Mouse (Mus musculus) liver, embryonic 15.5 days (tissue): ENCODE results near the gene Htt. TPM values are rescaled to one million over a fixed set of nuclear protein-coding genes. Genes with fewer than 3 reads are reported as not detected.

Source experiments
- ATAC-seq: fragments of 200-750 bp; cut with Nextera tagmentation; 2 replicates; pipeline ENCODE4 v1.8.0; 2017; ENCODE audit warnings: moderate number of reproducible peaks, mild to moderate bottlenecking, moderate library complexity; ENCODE audit not compliant: insufficient read depth
- H3K27ac ChIP-seq: fragments of 300-500 bp; sonication (generic); replicated peaks from 2 replicates; pipeline ENCODE4 v1.5.1; 2015; ENCODE audit warnings: mild to moderate bottlenecking, inconsistent platforms
- H3K27me3 ChIP-seq: fragments of 300-500 bp; sonication (generic); 2 replicates; pipeline ENCODE4 v1.6.1; 2015; ENCODE audit warnings: mild to moderate bottlenecking, inconsistent platforms
- H3K36me3 ChIP-seq: fragments of 300-500 bp; sonication (generic); replicated peaks from 2 replicates; pipeline ENCODE4 v1.6.1; 2015; ENCODE audit warnings: moderate library complexity, mild to moderate bottlenecking, inconsistent platforms
- H3K4me1 ChIP-seq: fragments of 300-500 bp; sonication (generic); replicated peaks from 2 replicates; pipeline ENCODE4 v1.6.1; 2015; ENCODE audit warnings: inconsistent platforms
- H3K4me2 ChIP-seq: fragments of 300-500 bp; sonication (generic); 2 replicates; pipeline ENCODE4 v1.6.1; 2015; ENCODE audit warnings: moderate library complexity, mild to moderate bottlenecking, inconsistent platforms
- H3K4me3 ChIP-seq: fragments of 300-500 bp; sonication (generic); replicated peaks from 2 replicates; pipeline ENCODE4 v1.5.1; 2015; ENCODE audit warnings: mild to moderate bottlenecking, inconsistent platforms
- H3K9ac ChIP-seq: fragments of 300-500 bp; sonication (generic); 2 replicates; pipeline ENCODE4 v1.6.1; 2015; ENCODE audit warnings: moderate library complexity, mild to moderate bottlenecking, inconsistent platforms
- H3K9me3 ChIP-seq: fragments of 300-500 bp; sonication (generic); replicated peaks from 2 replicates; pipeline ENCODE4 v1.6.1; 2016; ENCODE audit warnings: inconsistent platforms
- WGBS: fragments of 180-500 bp; shearing (Covaris S2); methylation state at CpG from one replicate; pipeline ENCODE4 v1.1.7; 2015; ENCODE audit warnings: mixed read lengths; ENCODE audit not compliant: insufficient replicate concordance; 5-methylcytosine and 5-hydroxymethylcytosine counted together
- microRNA counts: library from miRNA; unstranded; fragments of <30 nt; microRNA quantifications from one replicate; lab custom pipeline; 2016
- microRNA-seq: library from miRNA; unstranded; fragments of <30 nt; microRNA quantifications from one replicate; pipeline ENCODE4, GENCODE M21; 2016
- polyA plus RNA-seq: library from polyadenylated mRNA; unstranded; fragments of >200 nt; fragmentation: Nextera tagmentation; extraction: Ambion mirVana; gene quantifications from 2 replicates; pipeline ENCODE4 v1.2.1, GENCODE M21; 2015

Gene Htt
- polyA plus RNA-seq, 1 experiment from 2014 or later, result 4.8 TPM

DNA sequence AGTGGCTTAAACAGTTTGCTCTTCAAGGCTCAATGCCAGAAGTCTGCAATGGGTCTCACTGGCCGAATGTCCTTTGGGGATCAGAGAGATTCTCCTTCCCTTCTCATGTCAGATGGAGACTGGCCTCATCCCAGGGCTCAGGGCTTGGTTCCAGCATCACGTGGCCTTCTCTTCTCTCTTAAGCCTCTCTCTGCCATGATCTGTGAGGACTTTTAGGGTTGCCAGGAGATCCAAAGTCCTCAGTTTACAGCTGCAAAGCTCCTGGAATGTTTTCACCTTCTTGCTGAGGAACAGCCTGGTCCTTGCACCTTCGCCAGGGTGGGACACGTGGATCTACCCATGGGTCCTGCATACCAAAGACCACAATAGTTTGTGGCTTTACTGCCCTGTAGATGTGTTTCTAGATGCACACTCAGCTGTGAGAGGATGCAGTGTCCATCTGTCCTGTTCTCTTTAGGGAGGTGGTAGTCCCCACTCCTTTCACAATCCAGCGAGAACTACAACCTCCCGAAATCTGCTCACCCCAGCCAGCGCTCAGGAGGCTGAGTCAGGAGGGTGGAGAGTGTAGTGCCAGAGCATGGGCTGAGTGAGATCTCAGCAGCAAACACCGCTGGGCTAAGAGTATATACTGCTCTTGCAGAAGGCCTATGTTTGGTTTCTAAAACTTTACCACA, 189.8 kb downstream of the Htt start:
- peak overlapping the region; percentile 8; the same call in 1 of the 2 replicates for H3K27ac ChIP-seq
- peak overlapping the region; percentile 97 for H3K9ac ChIP-seq
- no peaks in the 10 kb centered on the region for H3K9me3 ChIP-seq
- peak overlapping the region; percentile 96 for H3K4me2 ChIP-seq
- 89% methylated on average over 8 of the region's 8 CpGs for WGBS
- H3K4me3 ChIP-seq, result no peak overlapping the region
- H3K27me3 ChIP-seq, result no peaks in the 10 kb centered on the region
- ATAC-seq, result no peak
- no peaks in the 10 kb centered on the region for H3K36me3 ChIP-seq
- peaks cover 73% of the 10 kb centered on the region for H3K4me1 ChIP-seq

DNA sequence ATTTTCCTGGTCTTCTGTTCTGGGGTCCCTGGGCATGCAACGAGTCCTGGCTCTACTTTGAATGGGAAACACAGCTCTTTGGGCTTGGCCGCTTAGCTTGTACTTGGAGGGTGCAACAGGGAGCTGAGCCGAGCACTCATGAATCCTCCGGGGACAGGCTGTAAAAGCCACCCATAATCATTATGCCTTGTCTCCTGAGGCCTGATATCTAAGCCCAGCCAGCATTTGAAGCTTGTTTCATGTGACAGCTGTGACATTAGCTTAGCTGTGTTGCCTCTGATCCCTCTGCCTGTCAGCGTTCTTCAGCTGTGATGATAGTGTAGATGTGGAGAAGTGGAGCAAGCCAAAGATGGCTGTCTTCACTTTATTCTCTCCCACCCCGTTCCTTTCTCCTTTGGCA, 193.0 kb downstream of the Htt start:
- Histone ChIP-seq H3K4me1 (peaks cover 88% of the 10 kb centered on the region), H3K9ac (no peak overlapping the region), H3K4me3 (no peak overlapping the region), H3K27me3 (no peaks in the 10 kb centered on the region), H3K9me3 (no peaks in the 10 kb centered on the region), H3K4me2 (no peak overlapping the region), H3K36me3 (no peaks in the 10 kb centered on the region), H3K27ac (no peak overlapping the region)
- ATAC-seq, result no peak
- 67% methylated on average over 6 of the region's 6 CpGs for WGBS

DNA sequence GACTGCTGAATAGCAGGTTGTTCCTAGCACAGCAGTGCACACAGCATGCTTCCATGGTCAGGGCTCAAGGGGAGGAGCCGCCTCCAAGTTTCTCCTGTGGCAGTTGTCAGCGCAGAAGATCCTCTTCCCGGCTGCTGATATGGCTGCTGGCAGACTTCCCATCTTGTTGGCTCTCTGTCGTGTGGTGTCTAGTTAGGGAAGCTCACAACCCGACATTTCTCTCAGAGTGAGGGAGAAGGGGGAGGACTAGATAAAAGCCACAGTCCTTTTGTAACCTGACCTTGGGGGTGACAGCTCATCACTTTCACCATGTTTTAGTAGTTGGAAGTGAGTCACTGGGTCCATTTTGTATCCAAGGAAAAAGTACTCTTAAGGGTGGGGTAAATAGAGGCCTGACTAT, 194.1 kb downstream of the Htt start:
- Histone ChIP-seq H3K36me3 (no peaks in the 10 kb centered on the region), H3K27me3 (no peaks in the 10 kb centered on the region), H3K9ac (no peak overlapping the region), H3K4me1 (peaks cover 88% of the 10 kb centered on the region), H3K4me2 (no peak overlapping the region), H3K4me3 (no peak overlapping the region), H3K9me3 (no peaks in the 10 kb centered on the region), H3K27ac (no peak overlapping the region; the same call in 1 of the 2 replicates)
- 20% methylated on average over 5 of the region's 5 CpGs for WGBS
- ATAC-seq, result no peak

DNA sequence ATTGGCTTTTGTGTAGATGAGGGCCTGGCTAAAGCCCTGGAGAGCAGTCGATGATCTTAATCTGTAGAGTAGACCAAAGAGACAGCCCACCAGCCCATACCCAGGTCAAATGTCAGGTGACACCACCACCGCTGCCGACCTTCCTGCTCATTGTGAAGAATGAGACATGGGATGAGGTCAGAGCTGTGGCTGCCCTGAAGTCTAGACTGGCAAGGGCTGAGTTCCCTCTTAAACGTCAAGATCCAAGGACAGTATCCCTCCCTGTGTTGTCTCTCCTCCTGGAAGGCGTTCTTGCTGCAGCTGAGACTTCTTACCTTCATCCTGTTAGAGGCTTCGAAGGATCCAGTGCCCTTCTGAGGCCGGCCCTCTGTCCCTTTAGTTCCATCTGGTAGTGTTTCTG, 194.6 kb downstream of the Htt start:
- WGBS, result 72% methylated on average over 7 of the region's 7 CpGs
- Histone ChIP-seq H3K4me2 (no peak overlapping the region), H3K9ac (no peak overlapping the region), H3K4me1 (peaks cover 88% of the 10 kb centered on the region), H3K36me3 (no peaks in the 10 kb centered on the region), H3K27me3 (no peaks in the 10 kb centered on the region), H3K4me3 (no peak overlapping the region), H3K27ac (no peak overlapping the region), H3K9me3 (no peaks in the 10 kb centered on the region)
- ATAC-seq, result no peak

DNA sequence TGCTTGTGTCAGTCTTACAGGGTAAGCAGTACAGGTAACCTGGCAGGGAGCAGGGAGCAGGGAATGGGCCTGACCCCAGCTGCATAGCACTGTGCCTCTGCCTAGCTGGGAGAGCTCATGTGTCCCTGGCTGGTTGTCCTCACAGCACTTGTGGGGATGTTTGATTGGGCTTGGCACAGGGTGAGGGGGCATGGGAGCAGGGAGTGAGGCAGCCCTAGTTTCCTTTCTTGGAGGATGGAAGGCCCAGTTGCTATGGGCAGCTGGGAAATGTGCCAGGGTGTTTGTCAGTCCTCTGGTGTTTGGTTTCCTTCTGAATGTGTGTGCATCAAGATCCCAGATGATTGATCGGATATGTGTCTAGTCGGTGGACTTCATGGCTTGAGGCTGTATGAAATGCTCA, 195.5 kb downstream of the Htt start:
- no peaks in the 10 kb centered on the region for H3K9me3 ChIP-seq
- H3K27me3 ChIP-seq, result no peaks in the 10 kb centered on the region
- 60% methylated on average over 2 of the region's 2 CpGs for WGBS
- no peaks in the 10 kb centered on the region for H3K36me3 ChIP-seq
- no peak overlapping the region for H3K4me3 ChIP-seq
- no peak for ATAC-seq
- peaks cover 91% of the 10 kb centered on the region for H3K4me1 ChIP-seq
- no peak overlapping the region for H3K4me2 ChIP-seq
- no peak overlapping the region for H3K9ac ChIP-seq
- peak overlapping the region; percentile 20; the same call in 1 of the 2 replicates for H3K27ac ChIP-seq

DNA sequence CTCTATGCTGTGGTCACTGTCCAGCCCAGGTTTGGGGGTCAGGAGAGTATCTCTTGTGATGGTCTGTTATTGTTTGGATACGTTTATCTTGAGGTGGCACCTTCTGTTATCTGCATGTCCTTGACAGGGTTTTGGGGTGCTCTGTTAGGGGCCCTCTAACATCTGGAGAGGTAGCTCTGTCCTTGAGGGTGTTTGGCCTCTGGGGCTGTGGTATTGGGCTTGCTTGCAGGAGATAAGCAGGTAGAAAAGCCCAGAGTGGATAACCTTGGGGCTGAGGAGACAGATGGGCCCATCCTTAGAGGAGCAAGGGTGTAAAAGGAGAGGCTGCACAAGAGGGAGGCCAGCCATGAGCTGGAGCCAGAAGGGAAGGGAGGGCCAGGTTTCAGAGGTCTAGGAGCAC, 198.5 kb downstream of the Htt start:
- WGBS, result 10% methylated on average over 1 of the region's 1 CpGs
- Histone ChIP-seq H3K9ac (peak overlapping the region; percentile 16; the same call in 1 of the 2 replicates), H3K4me3 (no peak overlapping the region), H3K27me3 (no peaks in the 10 kb centered on the region), H3K9me3 (no peaks in the 10 kb centered on the region), H3K4me2 (peak overlapping the region; percentile 51), H3K4me1 (peaks cover 83% of the 10 kb centered on the region), H3K27ac (peak overlapping the region; percentile 88), H3K36me3 (peaks cover 6% of the 10 kb centered on the region)
- peak; percentile 95 for ATAC-seq

MicroRNAs encoded within 50 kb of the gene (microRNA counts, 519-probe panel; counts per million panel counts)
- microRNA mmu-miR-467g (lab: Ali Mortazavi, UCI), result 2,262 counts per million, percentile 35 among the panel's probes with 10 or more counts

Small RNAs within 50 kb of the gene (microRNA-seq; reads per million reads assigned to microRNA genes)
- not detected for gene Mir467g

Other genes with a start within 250 kb of the Htt start
- 5.5 and 5.9 TPM in 2 replicates for gene Tnip2, start 247.7 kb upstream of the Htt start, polyA plus RNA-seq
- 3.7 and 5.5 TPM in 2 replicates for gene Sh3bp2, start 235.9 kb upstream of the Htt start, polyA plus RNA-seq
- gene Add1, start 188.1 kb upstream of the Htt start, polyA plus RNA-seq, result 135 and 144 TPM in 2 replicates
- gene Mfsd10, start 124.5 kb upstream of the Htt start, polyA plus RNA-seq, result 50.6 and 51.1 TPM in 2 replicates
- gene Nop14, start 101.6 kb upstream of the Htt start, polyA plus RNA-seq, result 10.8 and 11.3 TPM in 2 replicates
- gene Grk4, start 101.4 kb upstream of the Htt start, polyA plus RNA-seq, result 0.48 and 0.67 TPM in 2 replicates
- gene Msantd1, start 146.3 kb downstream of the Htt start, polyA plus RNA-seq, result 0.10 and 0.30 TPM in 2 replicates
- gene Rgs12, start 187.7 kb downstream of the Htt start, polyA plus RNA-seq, result 17.0 and 20.1 TPM in 2 replicates